In the genomic region with DNA sequence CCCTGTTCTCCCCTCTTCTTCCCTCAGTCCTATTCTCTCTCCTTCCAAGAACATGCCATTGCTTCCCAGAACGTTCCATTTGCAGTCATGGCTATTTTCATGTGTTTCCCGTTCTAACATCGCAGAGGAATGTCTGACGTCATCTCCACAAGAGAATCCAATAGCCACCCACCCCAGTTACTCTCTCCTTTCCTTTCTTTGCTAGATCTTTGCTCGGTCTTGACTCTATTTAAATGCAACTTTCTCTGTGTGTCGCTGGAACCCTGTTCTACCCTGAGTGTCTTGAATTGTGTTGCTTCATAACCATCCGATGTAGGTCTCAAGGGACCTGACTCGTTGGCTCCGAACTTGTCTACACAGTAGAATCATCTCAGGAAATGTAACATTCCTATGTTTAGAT, we compare ENCODE assay signal across 15 mouse cellular contexts. TPM values are rescaled to one million over a fixed set of nuclear protein-coding genes. Genes with fewer than 3 reads are reported as not detected.
DNase-seq lines count a peak whose midpoint lies in the region; ATAC-seq and TF ChIP-seq lines count a peak whose summit lies in the region.
"Had no signal": no experiment of that assay in that cellular context is flagged by ENCODE, and none has a peak within 500 bp of the region (broad histone marks: within the 10 kb centered on the region; RNA-seq: fewer than 3 reads in every experiment).

No protein-coding gene starts in this region.

- H3K4me3 ChIP-seq in heart, adult 2 months: no peak overlapping the region
- no peak overlapping the region for H3K4me3 ChIP-seq in heart, embryonic 11.5 days (ENCODE audit: low read depth, low read length)
- H3K4me3 ChIP-seq: embryonic facial prominence, embryonic 12.5 days; forebrain, embryonic 10.5 days; liver, embryonic 13.5 days; midbrain, embryonic 13.5 days had no signal

- H3K36me3 ChIP-seq in heart, adult 2 months (ENCODE audit: control insufficient read depth, insufficient read depth, low read length): no peaks in the 10 kb centered on the region
- no peaks in the 10 kb centered on the region for H3K36me3 ChIP-seq in heart, embryonic 11.5 days (ENCODE audit: control insufficient read depth, insufficient read depth, low read length)
- H3K36me3 ChIP-seq: embryonic facial prominence, embryonic 12.5 days; forebrain, embryonic 10.5 days; liver, embryonic 13.5 days; midbrain, embryonic 13.5 days had no signal

- H3K4me1 ChIP-seq in heart, adult 2 months (ENCODE audit: control insufficient read depth, insufficient read depth, low read length): peaks cover 11% of the 10 kb centered on the region
- peaks cover 10% of the 10 kb centered on the region; the same call in 1 of the 2 replicates for H3K4me1 ChIP-seq in heart, embryonic 11.5 days (ENCODE audit: control insufficient read depth, insufficient read depth, low read length)
- H3K4me1 ChIP-seq: midbrain, embryonic 13.5 days had no signal

- TF ChIP-seq CTCF in heart, adult 2 months (IDR thresholded peaks at IDR 0.05): no peak

- H3K9me3 ChIP-seq in heart, embryonic 11.5 days (replicated peaks; ENCODE audit: control insufficient read depth, low read length): no peaks in the 10 kb centered on the region
- H3K9me3 ChIP-seq: embryonic facial prominence, embryonic 12.5 days; forebrain, embryonic 10.5 days; liver, embryonic 13.5 days; midbrain, embryonic 13.5 days had no signal

- no peak for TF ChIP-seq EP300 in heart, adult 2 months (IDR thresholded peaks at IDR 0.05; ENCODE audit: insufficient read depth, low read depth, low read length)

- no peaks in the 10 kb centered on the region for H3K27me3 ChIP-seq in heart, adult 2 months (ENCODE audit: control insufficient read depth, insufficient read depth, low read length)
- no peaks in the 10 kb centered on the region for H3K27me3 ChIP-seq in heart, embryonic 11.5 days (ENCODE audit: control insufficient read depth, insufficient read depth, low read length)
- H3K27me3 ChIP-seq: embryonic facial prominence, embryonic 12.5 days; liver, embryonic 13.5 days; midbrain, embryonic 13.5 days had no signal

- no peaks in the 10 kb centered on the region for H3K79me2 ChIP-seq in heart, adult 2 months (replicated peaks; ENCODE audit: control insufficient read depth, insufficient read depth, low read length)

- TF ChIP-seq POLR2A in heart, adult 2 months (IDR thresholded peaks at IDR 0.05; ENCODE audit: insufficient read depth, low read depth, low read length): no peak

- no peak overlapping the region for H3K9ac ChIP-seq in heart, adult 2 months (ENCODE audit: low read depth, low read length)
- no peak overlapping the region for H3K9ac ChIP-seq in heart, embryonic 11.5 days (ENCODE audit: low read depth, low read length)
- H3K9ac ChIP-seq: embryonic facial prominence, embryonic 12.5 days; liver, embryonic 13.5 days; midbrain, embryonic 13.5 days had no signal

- DNase-seq in heart, adult 2 months: peak in 1 of 2 experiments; percentile 30
- DNase-seq in 3T3-L1 (ENCODE audit: low read depth, low spot score): peak; percentile 73
- peak; percentile 73 for DNase-seq in NIH3T3 (ENCODE audit: low read depth)
- DNase-seq in heart, postnatal 4 days: peak; percentile 33
- DNase-seq in yolk sac, embryonic 10.5 days (ENCODE audit: low spot score): no peak
- no peak for DNase-seq in layer of hippocampus, adult 18-20 months (ENCODE audit: low spot score in 2 of 2)
- DNase-seq: cerebellum, postnatal 25 days; kidney, adult 18-20 months; kidney, postnatal 4 days; liver, embryonic 13.5 days had no signal

- H3K27ac ChIP-seq in heart, adult 2 months: peak overlapping the region; percentile 13; the same call in 1 of the 2 replicates
- no peak overlapping the region for H3K27ac ChIP-seq in heart, embryonic 11.5 days (ENCODE audit: low read depth, low read length)
- H3K27ac ChIP-seq: embryonic facial prominence, embryonic 12.5 days; liver, embryonic 13.5 days; midbrain, embryonic 13.5 days had no signal

- intact Hi-C loops in heart, adult 2 months (cut with DNase I): no loop called here

- no peak overlapping the region for H3K4me2 ChIP-seq in heart, embryonic 11.5 days
- H3K4me2 ChIP-seq: embryonic facial prominence, embryonic 12.5 days; liver, embryonic 13.5 days; midbrain, embryonic 13.5 days had no signal

- ATAC-seq in heart, embryonic 11.5 days (replicated peaks; ENCODE audit: insufficient number of reproducible peaks, low FRiP score, low TSS enrichment): no peak
- ATAC-seq: hindbrain, embryonic 16.5 days; midbrain, embryonic 13.5 days had no signal

- WGBS in heart, adult 2 months: 41% methylated on average over 9 of the region's 9 CpGs
- WGBS in heart, embryonic 11.5 days (ENCODE audit: insufficient replicate concordance): 68% methylated on average over 9 of the region's 9 CpGs

RNA-seq across cellular contexts. Expression of gene Olfml2b, which starts 55.2 kb away (rescaled TPM):
- total RNA-seq in heart, adult 2 months (2021): 10 to 100 TPM; 11.1 to 18.0 TPM
- polyA plus RNA-seq in heart, adult 2 months (2012; rRNA removed): 15.4 and 34.0 TPM in 2 replicates
- polyA plus RNA-seq in heart, embryonic 11.5 days (2014; fragmentation: Nextera tagmentation; extraction: Ambion mirVana): 42.4 and 51.2 TPM in 2 replicates
- 10 to 100 TPM; 53.6 to 56.8 TPM for total RNA-seq in heart, postnatal 4 days (2021)
- total RNA-seq in layer of hippocampus, adult 18-20 months (2021): 10 to 100 TPM; 38.6 to 43.0 TPM

Comparison
In these comparisons a context has a peak if more than half of its experiments do, and no peak if none do; other contexts are left out.
1. DNase-seq: peak in 3T3-L1 (single experiment), NIH3T3 (single experiment) and heart, postnatal 4 days (single experiment); none in yolk sac, embryonic 10.5 days (single experiment) and layer of hippocampus, adult 18-20 months (0 of 2).